Mouse (Mus musculus) hindbrain, embryonic 15.5 days (tissue): ENCODE measurements around the gene Timmdc1. TPM values are rescaled to one million over a fixed set of nuclear protein-coding genes. Genes with fewer than 3 reads are reported as not detected.

ENCODE experiments used
- ATAC-seq: fragments of 200-750 bp; cut with Nextera tagmentation; 2 replicates; pipeline ENCODE4 v1.8.0; 2017; ENCODE audit warnings: low read depth, moderate number of reproducible peaks, moderate TSS enrichment; ENCODE audit not compliant: low FRiP score
- H3K27ac ChIP-seq: fragments of 300-500 bp; sonication (generic); replicated peaks from 2 replicates; pipeline ENCODE4 v1.5.1; 2015; ENCODE audit warnings: mild to moderate bottlenecking, inconsistent platforms
- H3K27me3 ChIP-seq: fragments of 300-500 bp; sonication (generic); 2 replicates; pipeline ENCODE4 v1.6.1; 2015; ENCODE audit warnings: control low read depth, inconsistent platforms
- H3K36me3 ChIP-seq: fragments of 300-500 bp; sonication (generic); 2 replicates; pipeline ENCODE4 v1.6.1; 2015; ENCODE audit warnings: control low read depth, inconsistent platforms
- H3K4me1 ChIP-seq: fragments of 300-500 bp; sonication (generic); replicated peaks from 2 replicates; pipeline ENCODE4 v1.6.1; 2015; ENCODE audit warnings: control low read depth, inconsistent platforms
- H3K4me2 ChIP-seq: fragments of 300-500 bp; sonication (generic); 2 replicates; pipeline ENCODE4 v1.6.1; 2015; ENCODE audit warnings: moderate library complexity, mild to moderate bottlenecking, inconsistent platforms
- H3K4me3 ChIP-seq: fragments of 300-500 bp; sonication (generic); 2 replicates; pipeline ENCODE4 v1.5.1; 2015; ENCODE audit warnings: mild to moderate bottlenecking, inconsistent platforms
- H3K9ac ChIP-seq: fragments of 300-500 bp; sonication (generic); 2 replicates; pipeline ENCODE4 v1.6.1; 2015; ENCODE audit warnings: inconsistent platforms
- H3K9me3 ChIP-seq: fragments of 300-500 bp; sonication (generic); 2 replicates; pipeline ENCODE4 v1.6.1; 2016; ENCODE audit warnings: control low read depth, inconsistent platforms
- WGBS: fragments of 180-500 bp; shearing (Covaris S2); methylation state at CpG from one replicate; pipeline ENCODE4 v1.1.7; 2015; 5-methylcytosine and 5-hydroxymethylcytosine counted together
- polyA plus RNA-seq: library from polyadenylated mRNA; unstranded; fragments of >200 nt; fragmentation: Nextera tagmentation; extraction: Ambion mirVana; gene quantifications from 2 replicates; pipeline ENCODE4 v1.2.1, GENCODE M21; 2015

Gene Timmdc1
- polyA plus RNA-seq, 1 experiment from 2014 or later, result 35.2 TPM

GRCm38 (mm10) chr16:38538716-38539380, 16.4 kb upstream of the Timmdc1 start:
- no peak overlapping the region for H3K27ac ChIP-seq
- ATAC-seq, result no peak
- no peak overlapping the region for H3K9ac ChIP-seq
- H3K4me3 ChIP-seq, result no peak overlapping the region
- WGBS, result 95% methylated on average over 13 of the region's 13 CpGs
- H3K4me2 ChIP-seq, result no peak overlapping the region
- no peaks in the 10 kb centered on the region for H3K4me1 ChIP-seq
- no peaks in the 10 kb centered on the region for H3K27me3 ChIP-seq
- peaks cover 72% of the 10 kb centered on the region for H3K36me3 ChIP-seq
- H3K9me3 ChIP-seq, result no peaks in the 10 kb centered on the region

GRCm38 (mm10) chr16:38536544-38537146, 14.2 kb upstream of the Timmdc1 start:
- WGBS, result 41% methylated on average over 8 of the region's 8 CpGs
- peak; percentile 61; the same call in 1 of the 2 replicates for ATAC-seq
- no peaks in the 10 kb centered on the region for H3K4me1 ChIP-seq
- H3K27me3 ChIP-seq, result no peaks in the 10 kb centered on the region
- H3K36me3 ChIP-seq, result peaks cover 76% of the 10 kb centered on the region
- H3K9me3 ChIP-seq, result no peaks in the 10 kb centered on the region
- no peak overlapping the region for H3K4me3 ChIP-seq
- H3K9ac ChIP-seq, result no peak overlapping the region
- no peak overlapping the region for H3K4me2 ChIP-seq
- H3K27ac ChIP-seq, result no peak overlapping the region

- no peaks in the 10 kb centered on the region for H3K9me3 ChIP-seq
- no peak overlapping the region for H3K27ac ChIP-seq
- H3K4me2 ChIP-seq, result no peak overlapping the region
- H3K36me3 ChIP-seq, result peaks cover 65% of the 10 kb centered on the region
- no peak for ATAC-seq
- 91% methylated on average over 6 of the region's 6 CpGs for WGBS
- no peak overlapping the region for H3K4me3 ChIP-seq
- H3K4me1 ChIP-seq, result peaks cover 13% of the 10 kb centered on the region
- H3K27me3 ChIP-seq, result no peaks in the 10 kb centered on the region
- H3K9ac ChIP-seq, result no peak overlapping the region
Measured at GRCm38 (mm10) chr16:38526264-38526663, 3.8 kb upstream of the Timmdc1 start.

- Histone ChIP-seq H3K27me3 (no peaks in the 10 kb centered on the region), H3K27ac (no peak overlapping the region), H3K36me3 (peaks cover 37% of the 10 kb centered on the region), H3K4me3 (peak overlapping the region; percentile 85), H3K4me1 (peaks cover 13% of the 10 kb centered on the region), H3K9ac (peak overlapping the region; percentile 93), H3K9me3 (no peaks in the 10 kb centered on the region), H3K4me2 (peak overlapping the region; percentile 68)
- no peak for ATAC-seq
- WGBS, result 42% methylated on average over 8 of the region's 8 CpGs
Measured at GRCm38 (mm10) chr16:38521211-38521987, 1.1 kb downstream of the Timmdc1 start.

GRCm38 (mm10) chr16:38519140-38519539, 3.3 kb downstream of the Timmdc1 start:
- WGBS, result 97% methylated on average over 2 of the region's 2 CpGs
- H3K4me3 ChIP-seq, result no peak overlapping the region
- H3K4me2 ChIP-seq, result no peak overlapping the region
- peaks cover 13% of the 10 kb centered on the region for H3K4me1 ChIP-seq
- no peak overlapping the region for H3K9ac ChIP-seq
- ATAC-seq, result no peak
- H3K27me3 ChIP-seq, result no peaks in the 10 kb centered on the region
- H3K9me3 ChIP-seq, result no peaks in the 10 kb centered on the region
- H3K27ac ChIP-seq, result no peak overlapping the region
- peaks cover 16% of the 10 kb centered on the region for H3K36me3 ChIP-seq

GRCm38 (mm10) chr16:38510846-38511245, 11.6 kb downstream of the Timmdc1 start:
- 95% methylated on average over 2 of the region's 2 CpGs for WGBS

GRCm38 (mm10) chr16:38506041-38506634, 16.3 kb downstream of the Timmdc1 start:
- H3K4me1 ChIP-seq, result no peaks in the 10 kb centered on the region
- 72% methylated on average over 4 of the region's 4 CpGs for WGBS
- ATAC-seq, result peak; percentile 85
- H3K9me3 ChIP-seq, result no peaks in the 10 kb centered on the region
- H3K27ac ChIP-seq, result no peak overlapping the region
- H3K27me3 ChIP-seq, result no peaks in the 10 kb centered on the region
- H3K9ac ChIP-seq, result no peak overlapping the region
- no peak overlapping the region for H3K4me3 ChIP-seq
- no peak overlapping the region for H3K4me2 ChIP-seq
- peaks cover 31% of the 10 kb centered on the region for H3K36me3 ChIP-seq

More at GRCm38 (mm10) chr16:38510846-38511245, 11.6 kb downstream of the Timmdc1 start:
- Histone ChIP-seq H3K4me1 (no peaks in the 10 kb centered on the region), H3K27ac (no peak overlapping the region), H3K4me2 (no peak overlapping the region), H3K9me3 (no peaks in the 10 kb centered on the region), H3K27me3 (no peaks in the 10 kb centered on the region), H3K4me3 (no peak overlapping the region), H3K36me3 (peaks cover 30% of the 10 kb centered on the region), H3K9ac (no peak overlapping the region)
- no peak for ATAC-seq

- Histone ChIP-seq H3K4me3 (no peak overlapping the region), H3K9ac (no peak overlapping the region), H3K4me1 (no peaks in the 10 kb centered on the region), H3K4me2 (no peak overlapping the region), H3K27ac (no peak overlapping the region), H3K36me3 (peaks cover 38% of the 10 kb centered on the region), H3K27me3 (no peaks in the 10 kb centered on the region), H3K9me3 (no peaks in the 10 kb centered on the region)
- WGBS, result 93% methylated on average over 4 of the region's 4 CpGs
- ATAC-seq, result no peak
Measured at GRCm38 (mm10) chr16:38503528-38503927, 18.9 kb downstream of the Timmdc1 start.

- no peaks in the 10 kb centered on the region for H3K9me3 ChIP-seq
- H3K27me3 ChIP-seq, result no peaks in the 10 kb centered on the region
- no peak overlapping the region for H3K9ac ChIP-seq
- H3K36me3 ChIP-seq, result peaks cover 47% of the 10 kb centered on the region
- no peak for ATAC-seq
- H3K4me2 ChIP-seq, result no peak overlapping the region
- no peak overlapping the region for H3K4me3 ChIP-seq
- 92% methylated on average over 10 of the region's 10 CpGs for WGBS
- no peak overlapping the region for H3K27ac ChIP-seq
- H3K4me1 ChIP-seq, result no peaks in the 10 kb centered on the region
Measured at GRCm38 (mm10) chr16:38502469-38502868, 20.0 kb downstream of the Timmdc1 start.

- H3K27ac ChIP-seq, result no peak overlapping the region
- ATAC-seq, result no peak
- no peak overlapping the region for H3K9ac ChIP-seq
- H3K9me3 ChIP-seq, result no peaks in the 10 kb centered on the region
- H3K4me2 ChIP-seq, result no peak overlapping the region
- H3K4me1 ChIP-seq, result no peaks in the 10 kb centered on the region
- no peaks in the 10 kb centered on the region for H3K27me3 ChIP-seq
- no peak overlapping the region for H3K4me3 ChIP-seq
- H3K36me3 ChIP-seq, result peaks cover 34% of the 10 kb centered on the region
- WGBS, result 84% methylated on average over 7 of the region's 7 CpGs
Measured at GRCm38 (mm10) chr16:38496604-38497140, 25.8 kb downstream of the Timmdc1 start.

- Histone ChIP-seq H3K4me3 (no peak overlapping the region), H3K36me3 (peaks cover 24% of the 10 kb centered on the region), H3K4me2 (no peak overlapping the region), H3K27ac (no peak overlapping the region), H3K9ac (no peak overlapping the region), H3K27me3 (no peaks in the 10 kb centered on the region), H3K4me1 (no peaks in the 10 kb centered on the region), H3K9me3 (no peaks in the 10 kb centered on the region)
- ATAC-seq, result no peak
- 88% methylated on average over 10 of the region's 10 CpGs for WGBS
Measured at GRCm38 (mm10) chr16:38493890-38494289, 28.6 kb downstream of the Timmdc1 start.

GRCm38 (mm10) chr16:38492551-38492950, 29.9 kb downstream of the Timmdc1 start:
- peaks cover 13% of the 10 kb centered on the region for H3K36me3 ChIP-seq
- WGBS, result 88% methylated on average over 3 of the region's 3 CpGs
- H3K4me3 ChIP-seq, result no peak overlapping the region
- no peak overlapping the region for H3K4me2 ChIP-seq
- no peak for ATAC-seq
- no peaks in the 10 kb centered on the region for H3K27me3 ChIP-seq
- H3K9me3 ChIP-seq, result no peaks in the 10 kb centered on the region
- no peak overlapping the region for H3K9ac ChIP-seq
- no peak overlapping the region for H3K27ac ChIP-seq
- H3K4me1 ChIP-seq, result no peaks in the 10 kb centered on the region
